ENCODE assay signal across 18 mouse cellular contexts in the genomic region with DNA sequence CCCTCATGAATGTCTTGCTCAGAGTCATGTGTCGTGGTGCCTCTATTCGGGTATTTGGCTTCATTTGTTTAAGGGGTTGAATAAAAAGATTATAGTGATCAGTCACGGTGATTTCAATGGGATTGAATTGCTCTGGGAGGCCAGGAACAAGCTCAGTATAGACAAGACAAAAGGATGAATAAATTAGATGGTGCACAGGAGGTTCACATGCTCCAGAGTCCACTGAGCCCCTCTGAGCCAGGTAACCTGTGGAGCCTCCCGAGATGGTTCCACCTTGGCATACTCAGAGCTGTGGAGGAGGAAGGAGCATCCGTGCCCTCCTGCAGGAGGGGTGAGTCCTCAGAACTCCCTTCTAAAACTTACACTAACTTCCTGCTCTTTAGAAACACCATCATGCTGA. TPM values are rescaled to one million over a fixed set of nuclear protein-coding genes. Genes with fewer than 3 reads are reported as not detected.
"Had no signal": no experiment of that assay in that cellular context is flagged by ENCODE, and none has a peak within 500 bp of the region (broad histone marks: within the 10 kb centered on the region; RNA-seq: fewer than 3 reads in every experiment).

No protein-coding gene starts in this region.

- H3K36me3 ChIP-seq: liver, embryonic 12.5 days; neural tube, embryonic 13.5 days; neural tube, embryonic 15.5 days had no signal

- DNase-seq: lung, adult 18-20 months; lung, embryonic 14.5 days; lung, postnatal 10 days; lung, postnatal 4 days; retina, postnatal 1 day; right cerebral cortex, adult 18-20 months; right cerebral cortex, postnatal 25 days; right cerebral cortex, postnatal 4 days; spleen, adult 18-20 months; thymus, adult 18-20 months; thymus, postnatal 14 days; thymus, postnatal 36 days had no signal

- H3K27ac ChIP-seq: liver, embryonic 12.5 days; liver, embryonic 14.5 days; neural tube, embryonic 13.5 days; neural tube, embryonic 15.5 days had no signal

- ATAC-seq: liver, embryonic 12.5 days had no signal

- H3K4me2 ChIP-seq: liver, embryonic 12.5 days; lung, embryonic 14.5 days; neural tube, embryonic 13.5 days; neural tube, embryonic 15.5 days had no signal

- H3K27me3 ChIP-seq: liver, embryonic 12.5 days had no signal

- H3K4me3 ChIP-seq: liver, embryonic 12.5 days; myocyte; neural tube, embryonic 13.5 days; neural tube, embryonic 15.5 days had no signal

- H3K4me1 ChIP-seq: liver, embryonic 12.5 days had no signal

- H3K9me3 ChIP-seq: liver, embryonic 12.5 days; neural tube, embryonic 13.5 days; neural tube, embryonic 15.5 days had no signal

- H3K9ac ChIP-seq: liver, embryonic 12.5 days; liver, embryonic 14.5 days; lung, embryonic 14.5 days; neural tube, embryonic 13.5 days; neural tube, embryonic 15.5 days had no signal

RNA-seq across cellular contexts. Expression of gene Ptprt, which starts 26.0 kb away (rescaled TPM):
- total RNA-seq: megakaryocyte-erythroid progenitor cell, adult 5-6 weeks had no signal
